Mouse (Mus musculus) thymus, adult 2 months (tissue): ENCODE data around the gene Gm11214.

Experiments used
- CTCF ChIP-seq: fragments of 200-500 bp; IDR thresholded peaks from 2 replicates; pipeline ENCODE4 v1.5.1; 2012; ENCODE audit warnings: mild to moderate bottlenecking, control low read depth, low read length, moderate library complexity, borderline replicate concordance; ENCODE audit not compliant: control insufficient read depth, poor library complexity, insufficient read depth; ENCODE audit errors: extremely low read depth
- POLR2A ChIP-seq: fragments of 200-500 bp; IDR thresholded peaks from 2 replicates; pipeline ENCODE4 v1.6.1; 2012; ENCODE audit warnings: mild to moderate bottlenecking, low read length, control low read depth, moderate library complexity; ENCODE audit not compliant: control insufficient read depth, poor library complexity, insufficient read depth; ENCODE audit errors: extremely low read depth

DNA sequence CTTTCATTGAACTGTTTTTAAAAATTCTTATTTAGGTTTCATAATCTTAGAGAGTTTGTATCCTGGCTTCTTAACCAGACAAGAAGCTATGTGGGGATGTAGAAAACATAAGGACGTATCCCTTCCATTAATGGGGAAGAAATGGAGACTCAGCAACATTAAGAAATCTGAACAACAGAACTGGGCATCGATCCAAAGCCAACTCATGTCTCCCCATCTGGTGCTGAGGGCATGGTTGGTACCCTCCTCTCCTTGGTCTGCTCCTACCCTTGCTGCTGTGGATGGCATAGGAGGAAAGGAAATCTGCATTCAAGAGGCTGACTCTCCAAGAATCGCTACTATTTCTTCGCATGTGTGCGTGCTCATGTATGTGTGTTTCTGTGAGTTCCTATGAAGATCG is 20.5 kb upstream of the Gm11214 start:
- no peak for TF ChIP-seq POLR2A
- no peak for TF ChIP-seq CTCF
